Mouse (Mus musculus) CD4-positive helper T cell, adult 2 months (primary cell): Measurements from ENCODE around the gene Med17.
"Not testable (repeated sequence)": the region's sequence is repeated elsewhere in the genome, so short reads cannot be mapped to it uniquely, and the experiment has no call there.

ENCODE experiments used
- DNase-seq: peaks from one replicate; pipeline ENCODE4 v3.0.0-alpha.2; 2012; ENCODE audit warnings: low read depth, missing footprints, low spot score

Gene Med17

DNA sequence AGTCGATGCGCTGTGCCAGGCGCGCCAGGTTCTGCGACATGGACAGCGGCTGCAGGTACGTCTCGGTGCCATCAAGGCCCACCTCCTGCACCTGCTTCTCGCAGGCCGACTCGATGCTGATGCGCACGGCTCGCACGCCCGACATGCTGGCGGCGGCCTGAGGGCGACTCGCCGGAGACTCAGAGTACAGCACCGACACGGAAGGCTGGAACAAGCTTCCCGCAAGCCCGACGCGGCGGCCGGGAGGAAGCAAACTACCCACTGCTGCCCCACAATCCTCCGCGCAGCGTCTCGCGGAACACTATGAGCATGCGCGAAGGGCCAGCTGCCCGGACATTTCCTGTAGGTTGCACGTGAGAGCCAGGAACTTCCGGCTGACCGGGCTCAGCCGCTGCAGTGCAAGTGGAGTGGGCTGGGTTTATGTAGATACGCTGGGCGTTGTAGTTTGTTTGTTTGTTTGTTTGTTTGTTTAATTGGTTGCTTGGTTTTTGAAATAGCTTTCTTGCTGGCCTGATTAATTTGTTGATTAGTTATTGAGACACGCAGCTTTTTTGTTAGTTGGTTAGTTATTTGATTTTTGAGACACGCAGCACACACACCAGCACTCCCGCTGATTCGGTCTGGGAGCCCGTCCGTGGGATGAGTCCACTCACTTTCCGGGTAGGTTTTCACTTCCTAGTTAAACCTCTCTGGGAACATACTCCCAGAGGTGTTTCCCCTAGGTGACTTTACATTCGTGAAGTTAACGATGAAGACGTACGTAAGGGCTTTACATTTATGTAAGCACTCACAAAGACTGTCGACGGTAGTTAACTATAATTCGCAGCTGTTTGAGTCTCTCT, at the start of gene Med17:
Gene Med17, minus strand, starts transcription at position 283 of the 842 bp plus-strand sequence.
- DNase-seq: peak; percentile 94

DNA sequence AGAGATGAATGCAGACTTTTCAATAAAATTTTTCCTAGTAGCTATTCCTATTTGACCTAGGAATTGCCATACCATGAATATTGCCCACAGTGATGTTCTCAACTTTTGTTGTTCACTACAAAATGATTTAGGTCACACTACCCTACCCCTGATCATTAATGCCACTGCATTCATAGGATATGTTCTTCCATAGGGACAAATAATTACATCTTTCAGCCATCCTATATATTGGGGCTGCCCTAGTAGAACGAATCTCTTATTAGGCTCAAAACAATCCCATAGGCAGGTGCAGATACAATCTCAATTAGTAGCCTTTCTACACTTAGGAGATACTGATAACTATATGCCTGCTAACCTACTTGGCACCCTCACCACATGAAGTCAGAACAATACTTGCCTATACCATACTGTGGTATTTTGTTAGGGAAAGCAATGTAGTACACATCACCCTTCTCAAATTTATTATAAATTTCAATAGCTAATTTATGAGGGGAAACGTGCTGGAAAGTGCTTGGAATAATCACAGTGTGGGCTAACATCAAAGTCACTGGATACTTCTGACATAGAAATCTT, 38.5 kb upstream of the Med17 start:
- DNase-seq: no peak

DNA sequence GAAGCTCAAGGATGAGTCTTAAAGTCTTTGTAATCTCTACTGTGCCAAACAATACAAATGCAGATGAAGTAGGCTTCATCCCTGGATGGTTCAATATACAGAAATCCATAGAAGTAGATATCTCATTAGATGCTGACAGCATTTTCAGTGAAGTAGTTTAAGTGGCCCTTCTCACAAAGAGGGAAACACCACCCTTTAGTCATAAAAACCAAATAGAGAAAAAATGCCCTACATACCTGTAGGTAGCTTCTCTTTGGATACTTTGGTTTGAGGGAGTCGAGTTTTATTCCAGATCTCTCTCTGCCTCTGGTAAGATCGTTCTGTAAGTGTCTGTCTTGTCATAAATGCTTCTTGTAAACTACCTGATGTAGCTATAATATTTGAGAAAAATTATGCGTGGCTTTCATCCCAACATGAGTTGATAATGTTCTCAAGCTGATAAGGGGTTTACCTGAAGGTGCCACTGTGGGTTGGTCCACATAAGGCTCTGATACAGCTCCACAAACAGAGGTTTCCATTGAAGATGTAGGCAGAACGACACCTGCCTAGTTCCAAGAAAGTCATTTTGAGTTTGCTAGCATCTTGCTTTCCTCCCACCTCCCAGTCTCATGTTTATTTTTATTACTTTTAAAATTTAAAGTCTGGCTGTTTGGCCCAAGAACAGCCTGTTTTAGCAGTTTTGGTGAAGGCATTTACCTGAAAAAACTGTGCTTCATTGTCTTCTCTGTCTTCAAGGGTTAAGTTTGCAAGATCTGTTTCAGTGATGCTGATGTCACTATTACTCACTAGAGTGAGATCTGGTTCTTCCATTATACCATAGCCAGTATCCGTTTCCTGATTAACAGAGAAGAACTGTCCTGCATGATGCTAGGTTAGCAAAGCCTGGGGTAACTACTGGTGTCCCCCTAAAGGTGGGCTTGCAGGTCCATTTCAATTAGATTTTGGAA, 37.8 kb upstream of the Med17 start:
- no peak for DNase-seq

DNA sequence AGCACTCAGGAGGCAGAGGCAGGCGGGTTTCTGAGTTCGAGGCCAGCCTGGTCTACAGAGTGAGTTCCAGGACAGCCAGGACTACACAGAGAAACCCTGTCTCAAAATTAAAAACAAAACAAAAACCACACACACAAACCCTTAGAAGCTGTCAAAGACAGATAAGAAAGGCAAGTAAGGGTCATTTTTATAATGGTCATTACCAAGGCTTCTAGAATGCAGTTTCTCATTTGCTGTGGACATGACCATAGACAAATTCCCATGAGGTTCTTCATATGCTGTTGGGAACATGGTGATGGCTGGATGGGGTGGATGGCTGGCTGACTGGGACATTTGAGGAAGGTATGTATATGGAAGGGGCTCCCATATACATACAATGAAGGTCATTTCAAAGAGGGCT, 36.6 kb upstream of the Med17 start:
- not testable (repeated sequence) for DNase-seq

DNA sequence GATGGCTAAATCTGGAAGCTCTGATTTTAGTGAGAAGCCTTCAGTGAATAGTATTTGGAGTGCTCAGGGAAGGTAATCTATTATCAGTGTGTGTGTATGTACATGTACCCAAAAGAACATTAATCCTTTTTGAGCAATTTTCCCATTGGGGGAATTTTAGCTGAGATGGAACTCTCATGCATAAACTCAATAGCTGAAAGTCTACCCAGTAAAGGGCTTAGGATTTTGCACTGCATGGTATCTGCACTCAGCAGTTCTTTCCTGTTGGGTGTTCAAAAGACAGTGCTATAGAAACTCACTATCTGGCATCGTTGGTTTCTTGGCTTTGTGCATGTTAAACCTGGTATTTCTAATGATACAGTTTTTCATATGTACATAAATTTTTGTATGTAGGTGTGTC, 34.9 kb upstream of the Med17 start:
- no peak for DNase-seq

DNA sequence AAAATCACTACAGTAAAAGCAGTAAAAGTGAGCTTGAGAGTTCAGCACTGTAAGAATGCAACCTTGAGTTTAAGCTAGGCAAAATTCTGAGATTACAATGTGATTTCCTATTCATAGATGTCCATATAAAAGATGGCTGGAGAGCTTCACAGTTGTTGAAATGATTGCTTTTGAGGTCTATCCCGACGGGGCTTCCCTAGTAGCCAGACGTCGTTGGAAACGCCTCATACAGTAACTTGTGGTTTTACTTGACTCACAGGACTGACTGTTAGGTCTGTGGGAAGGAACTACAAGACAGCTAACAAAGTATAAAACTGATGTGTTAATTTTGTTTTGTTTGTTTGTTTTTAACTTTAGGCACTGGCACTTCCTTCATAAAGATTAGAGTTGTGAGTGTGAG, 33.9 kb upstream of the Med17 start:
- no peak for DNase-seq

DNA sequence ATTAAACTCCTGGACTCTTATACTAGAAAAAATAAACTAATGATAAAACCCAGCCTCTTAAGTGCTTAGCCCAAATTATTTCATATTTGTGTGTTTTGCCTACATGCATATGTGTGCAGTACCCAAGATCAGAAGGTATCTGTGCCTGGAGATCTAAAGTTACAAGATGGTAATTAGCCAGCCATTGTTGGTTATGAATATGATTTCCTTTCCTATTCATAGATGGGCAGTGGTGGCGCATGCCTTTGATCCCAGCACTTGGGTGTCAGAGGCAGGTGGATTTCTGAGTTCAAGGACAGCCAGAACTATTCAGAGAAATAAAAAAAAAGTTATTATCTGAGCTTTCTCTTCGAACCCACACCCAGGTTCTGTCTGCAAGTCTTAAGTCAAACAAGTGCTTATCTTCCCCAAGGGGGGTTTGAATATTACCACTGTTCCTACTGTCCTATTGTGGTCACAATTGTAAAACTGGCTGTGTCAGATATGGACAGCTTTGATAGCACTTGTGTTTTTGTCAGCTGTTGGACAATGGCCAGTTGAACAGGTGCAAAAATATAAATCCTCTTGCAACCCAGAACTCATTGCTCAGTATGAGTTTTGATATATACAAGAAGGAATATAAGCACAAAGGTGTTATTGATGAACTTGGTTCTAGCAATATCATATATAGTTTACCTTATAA, 32.5 kb upstream of the Med17 start:
- no peak for DNase-seq

DNA sequence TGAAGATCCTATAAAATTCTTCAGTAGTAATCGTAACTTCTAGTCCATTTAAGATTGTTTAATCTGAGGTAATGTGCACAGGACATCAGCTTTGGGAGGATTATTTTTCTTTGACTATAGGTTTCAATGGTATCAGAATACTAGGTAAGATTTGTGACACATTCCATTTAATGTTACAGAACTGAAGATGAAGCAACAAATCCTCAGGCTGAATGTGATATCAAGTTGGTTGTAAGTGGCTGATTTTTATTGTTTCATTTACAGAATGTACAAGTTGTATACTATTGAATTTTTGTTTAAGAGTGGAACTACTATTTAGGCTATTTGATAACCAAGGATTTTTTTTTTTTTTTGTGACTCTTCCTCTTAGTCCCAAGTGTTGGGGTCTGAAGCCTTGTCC, 30.4 kb upstream of the Med17 start:
- no peak for DNase-seq

DNA sequence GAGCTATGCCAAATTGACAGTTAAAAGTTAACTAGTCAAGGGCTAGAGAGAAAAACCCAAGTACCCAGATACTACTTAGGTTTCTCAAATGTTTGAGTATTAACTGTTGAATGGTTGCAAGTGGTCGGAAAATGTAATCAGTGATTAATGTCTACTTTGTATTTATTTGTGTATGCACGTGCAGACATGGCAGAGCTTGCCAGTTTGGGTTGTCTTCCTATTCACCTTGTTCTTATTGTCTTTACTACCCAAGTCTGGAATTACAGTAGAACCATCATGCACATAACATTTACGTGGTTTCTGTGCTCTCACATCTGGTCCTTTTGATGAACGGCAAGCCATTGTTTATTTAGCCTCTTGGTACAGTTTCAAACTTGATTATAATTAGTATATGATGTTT, 29.7 kb upstream of the Med17 start:
- no peak for DNase-seq

DNA sequence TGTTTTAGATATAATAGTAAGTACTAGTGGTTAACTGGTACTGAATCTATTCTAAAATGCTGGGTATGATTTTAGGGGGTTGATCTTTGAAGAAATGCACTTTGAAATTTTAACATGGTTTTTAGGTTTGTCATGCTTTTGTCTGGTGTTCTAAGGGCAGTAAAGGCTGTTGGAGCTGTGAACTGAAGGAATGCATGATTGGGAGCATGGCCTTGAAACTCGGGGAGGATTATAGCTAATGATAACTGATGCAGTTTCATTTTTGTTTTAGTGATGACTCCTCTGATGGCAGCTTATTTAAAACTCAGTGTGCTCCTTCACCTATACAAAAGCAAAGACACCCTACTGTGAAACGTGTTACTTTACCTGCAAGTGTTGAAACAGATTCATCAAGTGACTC, 28.5 kb upstream of the Med17 start:
- no peak for DNase-seq

DNA sequence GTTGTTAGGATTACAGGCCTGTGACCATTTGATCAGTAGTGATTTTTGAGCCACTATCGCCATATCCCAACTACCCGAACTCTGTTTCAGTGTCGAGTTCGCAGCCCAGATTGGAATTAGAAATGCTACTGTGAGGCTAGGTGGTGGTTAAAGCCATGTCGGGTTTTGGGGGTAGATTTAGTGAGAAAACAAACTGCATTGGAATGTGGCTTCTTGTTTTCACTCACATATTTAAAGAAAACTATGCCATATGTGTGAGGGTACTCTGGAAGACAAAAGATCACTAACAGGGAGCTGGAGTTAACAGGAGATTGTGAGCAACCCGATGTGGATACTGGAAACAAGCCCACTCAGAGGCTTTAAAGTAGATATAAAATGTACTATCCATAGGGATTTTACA, 27.5 kb upstream of the Med17 start:
- no peak for DNase-seq

DNA sequence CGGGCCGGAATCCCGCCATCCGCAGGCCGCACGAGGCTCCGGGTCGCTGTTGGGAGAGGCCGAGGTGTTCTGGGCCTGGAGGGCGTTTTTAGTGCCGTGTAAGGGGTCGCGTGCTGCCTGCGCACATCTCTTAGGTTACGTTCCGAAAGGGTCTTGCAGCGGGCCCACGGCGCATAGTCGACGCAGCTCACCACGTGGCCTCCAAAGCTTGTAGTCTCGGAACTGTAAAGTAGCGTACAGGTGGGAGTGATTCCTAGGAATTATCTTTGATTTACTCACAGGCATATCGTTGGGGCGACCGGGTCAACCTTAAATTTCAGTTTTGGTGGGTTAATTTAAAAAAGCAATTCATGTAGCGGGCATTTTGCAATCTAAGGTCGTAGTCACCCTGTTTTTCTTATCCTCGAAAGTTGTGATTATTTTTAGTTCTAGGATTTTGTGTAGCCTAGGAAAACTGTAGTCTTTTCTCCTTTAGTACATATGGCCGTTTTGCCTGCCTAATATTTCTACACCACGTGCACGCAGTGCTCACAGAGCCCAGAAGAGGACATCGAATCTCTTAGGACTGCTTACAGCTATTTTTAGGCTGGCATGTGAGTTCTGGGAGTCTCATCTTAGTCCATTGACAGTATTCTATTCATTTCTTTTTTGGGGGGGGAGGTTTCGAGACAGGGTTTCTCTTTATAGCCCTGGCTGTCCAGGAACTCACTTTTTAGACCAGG, 26.8 kb upstream of the Med17 start, which contains the start of gene 4931406C07Rik:
Gene 4931406C07Rik, minus strand, starts transcription at position 51 of the 722 bp plus-strand sequence.
- DNase-seq: peak; percentile 22

DNA sequence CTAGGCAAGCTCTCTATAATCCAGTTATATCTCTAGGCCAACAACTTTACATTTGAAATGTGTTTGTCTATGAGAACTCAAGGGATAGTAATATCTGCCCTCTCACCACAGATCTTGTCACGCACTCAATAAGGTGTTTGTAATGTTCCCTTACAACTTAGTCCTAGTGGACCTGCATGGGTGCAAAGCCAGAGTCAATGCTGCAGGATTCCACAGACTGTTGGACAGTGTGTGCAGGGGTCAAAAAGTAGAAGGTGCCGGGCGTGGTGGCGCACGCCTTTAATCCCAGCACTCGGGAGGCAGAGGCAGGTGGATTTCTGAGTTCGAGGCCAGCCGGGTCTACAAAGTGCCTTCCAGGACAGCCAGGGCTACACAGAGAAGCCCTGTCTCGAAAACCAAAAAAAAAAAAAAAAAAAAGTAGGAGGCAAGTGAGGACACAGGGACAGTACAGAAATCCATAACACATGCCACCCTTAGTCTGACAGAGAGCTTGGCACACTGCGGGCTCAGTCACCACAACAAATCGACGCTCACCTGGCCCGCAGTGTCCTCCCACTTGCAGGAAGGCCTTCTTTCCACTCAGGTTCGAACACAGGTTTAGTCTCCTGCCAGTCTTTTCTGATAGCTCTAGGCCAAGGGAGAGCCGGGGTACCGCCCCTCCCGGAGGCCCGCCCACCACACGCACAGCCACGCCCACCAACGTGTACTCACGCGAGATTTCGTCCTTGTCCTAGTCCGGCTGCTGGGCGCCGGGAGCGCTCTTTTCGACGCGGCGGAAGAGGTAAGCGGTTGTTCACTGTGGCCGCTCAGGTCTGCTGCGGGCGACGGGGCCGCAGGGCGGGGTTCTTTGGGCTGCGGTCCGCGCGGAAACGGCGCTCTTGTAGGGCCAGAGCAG, 26.0 kb upstream of the Med17 start, which contains the start of gene Taf1d:
Gene Taf1d, plus strand, starts transcription at position 712 of the 895 bp plus-strand sequence.
- DNase-seq: peak; percentile 96

DNA sequence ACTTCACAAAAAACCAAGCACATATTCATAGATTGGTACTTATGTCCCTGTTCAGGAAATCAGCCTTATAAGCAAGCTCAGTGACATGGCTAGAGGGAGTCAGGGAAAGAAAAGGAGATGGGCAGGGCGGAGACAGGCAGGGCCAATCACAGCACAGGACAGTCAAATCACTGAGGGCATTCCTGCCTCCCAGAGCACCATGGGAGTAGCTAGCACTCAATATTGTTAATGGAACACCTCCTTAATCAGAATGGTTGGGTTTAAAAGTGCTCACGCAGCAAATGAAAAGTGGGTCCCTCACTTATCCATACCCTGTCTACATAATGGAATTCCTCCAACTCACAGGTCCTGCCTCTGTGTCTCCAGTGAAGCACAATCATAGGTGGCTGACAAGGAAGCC, 23.1 kb upstream of the Med17 start:
- DNase-seq: no peak

DNA sequence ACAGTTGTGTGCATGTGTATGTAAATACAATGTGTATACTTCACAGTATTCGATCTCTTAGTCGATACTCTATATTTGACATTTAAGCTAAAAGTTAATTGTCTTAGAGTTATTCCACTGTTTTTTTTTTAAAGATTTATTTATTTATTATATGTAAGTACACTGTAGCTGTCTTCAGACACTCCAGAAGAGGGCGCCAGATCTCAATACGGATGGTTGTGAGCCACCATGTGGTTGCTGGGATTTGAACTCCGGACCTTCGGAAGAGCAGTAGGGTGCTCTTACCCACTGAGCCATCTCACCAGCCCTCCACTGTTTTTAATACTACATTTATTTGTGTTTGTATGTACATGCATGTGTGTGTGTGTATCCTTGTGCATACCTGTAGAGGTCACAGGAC, 22.3 kb upstream of the Med17 start:
- not testable (repeated sequence) for DNase-seq

DNA sequence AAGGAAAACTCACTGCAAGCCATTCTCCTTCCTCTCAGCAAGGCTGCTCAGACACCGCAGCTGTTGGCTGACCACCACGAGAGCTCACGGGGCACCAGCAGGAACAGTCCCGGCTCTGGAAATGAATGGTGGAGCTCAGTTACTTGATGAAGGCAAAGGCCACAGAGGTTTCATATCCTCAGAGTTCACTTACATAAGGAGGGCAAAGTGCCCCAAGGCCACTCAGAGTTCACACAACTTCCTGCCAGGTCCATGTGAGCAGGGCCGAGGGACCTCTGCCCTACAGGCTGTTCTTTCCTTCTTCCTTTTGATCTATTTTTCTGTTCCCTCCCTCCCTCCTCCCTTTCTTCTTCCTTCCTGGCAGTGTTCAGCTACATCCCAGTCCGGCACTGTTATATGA, 21.7 kb upstream of the Med17 start:
- DNase-seq: no peak

DNA sequence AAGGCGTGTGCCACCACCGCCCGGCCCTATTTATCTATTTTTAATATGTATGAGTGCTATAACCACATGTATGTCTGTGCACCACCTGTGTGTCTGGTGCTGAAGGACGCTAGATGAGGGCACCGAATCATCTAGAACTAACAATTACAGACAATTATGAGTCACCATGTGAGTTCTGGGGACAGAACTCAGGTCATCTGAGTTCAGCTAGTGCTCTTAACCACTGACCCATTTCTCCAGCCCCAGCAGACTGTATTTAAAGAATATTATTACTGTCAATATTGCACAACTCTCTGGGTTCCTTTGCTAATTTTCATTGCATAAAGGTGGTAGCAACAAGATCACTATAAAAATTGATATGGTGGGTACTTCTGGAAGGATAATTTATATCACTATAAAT, 20.3 kb upstream of the Med17 start:
- no peak for DNase-seq

DNA sequence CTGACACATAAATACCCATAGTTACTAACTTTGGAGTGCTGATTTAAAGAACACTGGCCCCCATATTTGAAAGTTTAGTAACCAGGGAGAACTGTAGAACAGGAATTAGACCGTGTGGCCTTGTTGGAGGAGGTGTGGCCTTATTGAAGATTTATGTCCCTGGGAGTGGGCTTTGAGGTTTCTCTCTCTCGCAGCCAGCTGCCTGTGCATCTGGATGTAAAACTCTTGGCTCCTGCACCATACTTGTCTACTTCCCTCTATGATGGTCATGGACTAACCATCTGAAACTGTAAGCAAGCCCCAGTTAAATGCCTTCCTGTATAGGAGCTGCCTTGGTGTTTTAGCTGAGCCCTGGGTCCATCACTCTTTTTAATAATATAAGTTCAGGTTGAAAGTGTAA, 18.7 kb upstream of the Med17 start:
- no peak for DNase-seq

DNA sequence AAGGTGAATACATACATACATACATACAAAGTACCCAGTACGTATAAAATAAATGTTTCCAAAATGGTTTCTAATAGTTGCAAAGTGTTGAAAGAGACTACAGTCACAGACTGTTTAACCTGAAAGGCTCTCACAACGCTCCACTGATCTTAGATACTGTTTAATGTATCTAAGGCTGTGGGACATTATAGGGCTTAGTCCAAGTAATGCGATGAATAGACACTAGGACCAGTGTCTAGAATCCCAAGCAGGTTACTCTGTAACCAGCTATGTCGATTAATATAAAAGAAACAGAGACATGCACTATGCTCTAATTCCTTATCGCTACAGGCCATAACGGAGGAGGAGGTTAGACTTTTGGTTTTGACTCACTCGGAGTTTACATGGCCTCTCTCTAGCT, 17.4 kb upstream of the Med17 start:
- DNase-seq: no peak

DNA sequence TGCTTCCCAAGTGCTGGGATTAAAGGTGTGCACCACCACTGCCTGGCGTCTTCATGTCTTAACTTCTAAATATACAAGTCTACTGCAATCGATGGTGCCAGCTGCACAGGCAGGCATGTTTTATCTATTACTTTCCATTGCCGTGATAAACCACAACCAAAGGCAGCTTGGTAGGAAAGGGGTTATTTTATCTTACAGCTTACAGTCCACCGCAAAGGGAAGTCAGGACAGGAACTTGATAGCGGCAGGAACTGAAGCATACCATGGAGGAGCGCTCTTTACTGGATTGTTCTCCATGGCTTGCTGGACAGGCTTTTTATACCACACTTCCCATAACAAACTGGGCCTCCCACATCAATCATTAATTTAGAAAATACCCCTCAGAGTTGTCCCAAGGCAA, 9.5 kb upstream of the Med17 start:
- DNase-seq: no peak
